Mouse (Mus musculus) large intestine, adult 2 months (tissue): Measurements from ENCODE around the gene Lrmp. TPM values are rescaled to one million over a fixed set of nuclear protein-coding genes. Genes with fewer than 3 reads are reported as not detected.

Experiments used
- DNase-seq: peaks from one replicate; pipeline ENCODE4 v3.0.0-alpha.2; 2012; ENCODE audit warnings: low read depth, low spot score
- WGBS: fragments of 180-500 bp; shearing (Covaris S2); methylation state at CpG from one replicate; pipeline ENCODE4 v1.1.7; 2018; 5-methylcytosine and 5-hydroxymethylcytosine counted together
- polyA plus RNA-seq: library from polyadenylated mRNA; depleted of rRNA; stranded (reverse); fragments of >200 nt; gene quantifications from 2 replicates; pipeline ENCODE4 v1.2.3, GENCODE M21; 2012

The Lrmp gene
- polyA plus RNA-seq, 1 experiment: 12.4 TPM

DNA sequence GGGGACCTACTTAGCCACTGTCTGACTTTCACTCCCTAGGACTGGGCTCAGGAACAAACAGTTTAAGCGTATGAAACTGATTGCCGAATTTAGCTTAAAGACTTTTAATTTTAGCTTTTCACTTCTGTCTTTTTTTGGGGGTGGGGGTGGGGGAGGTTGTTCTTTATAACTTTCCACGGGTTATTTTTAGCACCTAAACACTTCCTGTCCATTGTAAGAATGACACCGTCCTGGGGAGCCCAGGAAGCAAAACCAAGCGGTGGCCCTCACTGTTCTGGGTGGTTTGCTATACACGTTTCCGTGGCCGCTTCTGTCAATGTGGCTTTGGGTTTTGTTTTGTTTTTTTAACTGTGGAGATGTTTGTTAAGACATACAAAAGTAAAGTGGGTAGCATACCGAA lies 14.5 kb upstream of the Lrmp start:
- WGBS: 65% methylated on average over 9 of the region's 9 CpGs
- no peak for DNase-seq

DNA sequence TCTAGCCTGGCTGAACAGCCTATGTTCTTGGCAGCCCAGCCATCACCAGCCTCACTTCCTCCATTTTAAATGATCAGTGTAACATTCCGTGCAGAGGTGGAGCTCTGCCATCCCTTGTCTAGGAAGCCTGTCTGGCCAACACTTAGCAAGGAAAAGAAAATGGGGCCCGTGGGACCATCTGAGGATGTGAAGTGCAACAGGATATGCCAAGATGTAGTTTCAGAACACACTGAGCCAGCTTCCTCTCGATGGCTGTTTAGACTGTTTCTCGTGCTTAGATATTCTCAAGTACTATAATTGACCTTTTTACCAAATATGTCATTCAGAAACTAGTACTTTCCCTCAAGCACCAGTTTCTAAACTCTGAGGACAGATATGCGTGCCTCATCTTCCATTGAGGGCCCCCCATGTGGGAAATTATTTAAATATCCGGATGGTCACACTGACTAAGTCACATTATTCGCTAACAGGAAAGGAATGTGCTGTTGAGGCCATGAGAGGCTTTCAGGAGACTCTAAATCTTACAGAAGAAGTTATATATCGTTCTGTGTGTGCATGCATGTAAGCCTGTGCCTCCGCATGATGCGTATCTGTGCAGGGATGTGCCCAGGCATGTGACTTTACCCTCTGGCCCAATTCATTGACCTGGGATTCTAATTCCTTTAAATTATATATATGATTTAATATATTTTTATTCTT lies 11.1 kb upstream of the Lrmp start:
- no peak for DNase-seq
- 69% methylated on average over 10 of the region's 10 CpGs for WGBS

- DNase-seq: no peak
- 93% methylated on average over 10 of the region's 10 CpGs for WGBS
Observed at GRCm38 (mm10) chr6:145105439-145105838, 10.0 kb upstream of the Lrmp start.

- DNase-seq: peak; percentile 25
- WGBS: 67% methylated on average over 6 of the region's 6 CpGs
Observed at GRCm38 (mm10) chr6:145106163-145106842, 9.2 kb upstream of the Lrmp start.

GRCm38 (mm10) chr6:145110786-145111185 lies 4.7 kb upstream of the Lrmp start:
- DNase-seq: no peak
- 93% methylated on average over 4 of the region's 4 CpGs for WGBS

GRCm38 (mm10) chr6:145112865-145113264 lies 2.6 kb upstream of the Lrmp start:
- no peak for DNase-seq
- WGBS: 75% methylated on average over 6 of the region's 6 CpGs

GRCm38 (mm10) chr6:145114561-145114960 lies 892 bp upstream of the Lrmp start:
- DNase-seq: no peak
- WGBS: 61% methylated on average over 2 of the region's 2 CpGs

DNA sequence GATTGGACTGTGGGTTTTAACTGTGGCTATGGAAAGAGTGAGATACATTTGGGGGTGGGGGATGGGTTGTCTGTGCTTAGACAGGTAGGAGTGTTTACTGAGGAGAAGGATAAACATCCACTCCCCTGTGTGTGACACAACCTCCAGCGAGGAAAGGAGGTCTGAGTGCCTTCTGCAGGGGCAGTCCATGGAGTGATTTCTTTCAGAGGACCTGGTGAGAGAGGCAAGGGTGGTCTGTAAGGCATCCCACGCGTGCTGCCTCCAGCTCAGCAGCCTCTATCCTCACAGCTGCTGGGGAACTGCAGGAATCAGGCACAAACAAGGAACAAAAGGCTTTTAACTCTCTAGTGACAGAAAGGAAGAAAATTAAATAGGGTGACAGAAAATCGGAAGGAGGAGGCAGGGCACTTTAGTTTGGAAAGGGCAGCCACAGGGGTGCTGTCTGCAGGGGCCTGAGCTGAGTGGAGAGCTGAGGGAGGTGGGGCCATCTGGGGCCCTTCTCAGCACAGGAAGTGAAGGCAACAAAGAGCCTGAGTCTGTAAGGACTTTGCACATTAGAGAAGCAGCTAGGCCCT lies 732 bp downstream of the Lrmp start:
- 30% methylated on average over 4 of the region's 4 CpGs for WGBS
- no peak for DNase-seq

- WGBS: 83% methylated on average over 2 of the region's 2 CpGs
- no peak for DNase-seq
Observed at GRCm38 (mm10) chr6:145120086-145120485, 4.6 kb downstream of the Lrmp start.

GRCm38 (mm10) chr6:145120787-145121589 lies 5.5 kb downstream of the Lrmp start:
- 50% methylated on average over 18 of the region's 18 CpGs for WGBS
- DNase-seq: no peak

DNA sequence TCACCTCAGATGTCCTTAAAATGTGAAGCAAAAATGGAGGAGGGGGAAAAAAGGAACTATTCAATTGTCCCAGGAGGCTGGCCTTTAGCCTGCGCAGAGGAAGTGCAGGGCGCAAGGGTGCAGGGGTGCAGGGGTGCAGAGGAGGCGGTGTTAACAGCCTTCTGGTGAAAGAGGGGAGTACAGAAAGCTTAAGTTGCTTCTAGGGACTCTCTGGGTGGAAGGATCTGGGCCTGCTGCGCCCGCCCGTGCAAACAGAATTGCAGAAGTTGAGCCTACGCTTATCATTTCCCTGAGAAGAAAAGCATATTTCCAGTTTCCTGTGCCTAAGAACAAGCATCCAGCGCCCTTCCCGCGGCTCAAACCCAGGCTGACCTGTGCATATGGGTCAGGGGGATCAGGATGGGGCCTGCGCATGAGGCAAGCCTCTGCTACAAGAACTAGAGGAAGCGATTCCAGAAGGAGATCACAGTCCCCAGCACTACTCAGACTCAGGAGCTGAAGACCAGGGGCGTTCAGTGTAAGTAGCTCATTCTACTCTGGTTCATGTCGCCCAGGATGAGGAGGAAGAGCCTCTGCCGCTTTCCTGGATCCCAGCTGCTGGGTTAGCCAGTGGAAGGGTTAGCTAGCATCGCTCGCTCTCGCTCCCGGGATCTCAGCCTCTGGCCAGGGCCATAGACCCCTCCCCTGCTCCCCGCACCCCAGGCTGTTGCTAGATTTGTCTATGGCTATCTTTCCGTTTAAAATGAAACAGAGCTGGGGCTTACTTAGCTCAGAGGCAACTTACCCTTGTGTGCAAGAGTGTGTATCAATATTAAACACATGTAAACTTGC lies 6.4 kb downstream of the Lrmp start:
- WGBS: 83% methylated on average over 21 of the region's 21 CpGs

GRCm38 (mm10) chr6:145122423-145123059 lies 7.1 kb downstream of the Lrmp start:
- WGBS: 63% methylated on average over 8 of the region's 8 CpGs

More for the DNA sequence above, 6.4 kb downstream of the Lrmp start:
- no peak for DNase-seq

DNA sequence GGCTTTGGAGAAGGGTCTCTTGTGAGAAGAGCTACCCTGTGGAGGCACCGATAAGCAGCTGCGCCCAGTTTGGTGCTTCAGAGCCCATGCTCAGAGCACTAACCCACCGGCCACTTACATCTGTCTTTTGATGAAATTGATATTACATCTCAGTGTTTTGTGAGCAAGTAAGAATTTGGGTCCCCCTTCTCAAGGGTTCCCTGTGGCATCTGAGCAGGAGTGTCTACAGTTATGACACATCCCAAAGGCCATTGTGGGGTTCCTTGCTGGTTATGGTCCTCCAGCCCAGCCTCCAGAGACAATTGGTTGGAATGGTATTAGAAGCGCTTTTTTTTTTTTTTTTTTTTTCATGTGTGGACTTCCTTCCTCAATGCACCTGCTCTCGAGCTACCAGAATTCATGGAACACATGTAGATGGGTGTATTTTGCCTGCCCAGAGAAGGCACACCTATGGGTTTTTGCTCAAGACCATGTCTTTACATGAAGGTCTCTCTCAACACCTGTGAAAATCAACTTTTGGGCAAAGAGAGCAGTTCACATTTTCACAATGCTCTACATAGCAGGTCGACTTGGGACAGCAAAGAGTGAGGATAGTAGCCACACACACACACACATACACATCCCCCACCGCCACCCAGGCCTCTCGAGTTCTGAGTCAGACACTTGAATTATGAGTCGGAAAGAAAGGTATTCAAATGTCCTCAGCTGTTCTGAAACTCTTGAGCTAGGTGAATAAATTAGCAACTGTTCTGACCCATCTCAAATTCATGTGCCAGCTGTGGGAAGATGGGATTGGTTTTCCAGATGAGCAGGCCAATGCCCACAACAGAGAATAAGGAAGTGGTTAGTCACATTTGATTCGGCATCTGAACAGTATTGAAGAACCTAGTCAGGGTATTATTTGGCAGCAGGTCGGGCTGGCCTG lies 7.9 kb downstream of the Lrmp start:
- WGBS: 73% methylated on average over 11 of the region's 11 CpGs

More at GRCm38 (mm10) chr6:145122423-145123059, 7.1 kb downstream of the Lrmp start:
- DNase-seq: no peak

DNA sequence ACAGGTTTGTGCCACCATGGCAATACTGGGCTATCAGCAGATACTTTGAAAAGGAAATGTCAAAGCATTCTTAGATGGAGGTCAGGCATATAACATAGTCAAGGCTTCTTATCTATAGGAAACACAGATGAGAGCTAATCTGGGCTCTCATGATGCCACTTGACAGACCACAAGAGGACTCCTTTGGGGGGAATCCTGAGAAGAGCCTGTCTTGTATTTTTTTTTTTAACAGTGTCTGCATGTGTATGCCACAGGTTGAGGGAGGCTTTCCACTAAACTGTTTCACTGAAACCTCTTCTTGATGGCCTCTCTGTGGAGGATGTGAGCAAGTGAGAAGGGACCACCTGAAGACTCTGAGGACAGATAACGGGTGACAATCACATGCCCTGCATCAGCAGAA lies 9.2 kb downstream of the Lrmp start:
- 87% methylated on average over 1 of the region's 1 CpGs for WGBS

More for the DNA sequence above, 7.9 kb downstream of the Lrmp start:
- no peak for DNase-seq

GRCm38 (mm10) chr6:145125591-145126113 lies 10.2 kb downstream of the Lrmp start:
- DNase-seq: no peak
- 49% methylated on average over 7 of the region's 7 CpGs for WGBS

More for the DNA sequence above, 9.2 kb downstream of the Lrmp start:
- no peak for DNase-seq

DNA sequence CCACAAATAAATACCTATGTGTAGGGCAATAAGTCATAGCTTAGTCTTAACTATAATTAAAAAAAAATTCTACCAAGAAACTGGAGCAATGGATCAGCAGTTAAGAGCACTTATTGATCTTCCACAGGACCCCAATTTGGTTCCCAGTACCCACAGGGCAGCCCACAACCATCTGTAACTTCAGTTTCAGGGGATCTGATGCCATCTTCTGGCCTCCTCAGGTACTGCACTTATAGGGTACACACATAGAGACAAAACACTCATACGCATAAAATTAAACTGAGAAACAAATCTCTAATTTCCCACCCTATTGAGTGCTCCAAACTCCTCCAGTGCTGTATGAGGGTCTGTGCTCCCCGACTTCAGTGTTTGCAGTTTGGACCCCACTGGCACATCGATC lies 12.2 kb downstream of the Lrmp start:
- DNase-seq: no peak
- 94% methylated on average over 3 of the region's 3 CpGs for WGBS

DNA sequence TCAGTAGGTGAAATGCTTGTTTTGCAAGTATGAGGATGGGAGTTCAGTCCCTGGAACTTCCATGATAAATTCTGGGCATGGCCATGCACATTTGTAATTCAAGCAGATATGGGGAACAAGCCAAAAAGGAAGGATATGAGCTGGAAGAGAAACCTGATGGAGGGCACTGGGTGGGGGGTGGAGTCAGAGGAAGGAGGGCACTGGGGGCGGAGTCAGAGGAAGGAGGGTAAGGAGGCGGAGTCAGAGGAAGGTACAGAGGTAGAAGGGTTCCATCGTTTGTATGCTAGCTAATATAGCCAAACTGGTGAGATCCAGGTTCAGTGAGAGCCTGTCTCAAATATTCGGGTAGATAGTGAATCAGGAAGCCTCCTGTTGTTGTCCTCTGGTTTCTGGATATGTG lies 14.1 kb downstream of the Lrmp start:
- no peak for DNase-seq
- WGBS: 79% methylated on average over 4 of the region's 4 CpGs

- no peak for DNase-seq
- WGBS: 76% methylated on average over 5 of the region's 5 CpGs
Observed at GRCm38 (mm10) chr6:145131991-145132390, 16.5 kb downstream of the Lrmp start.
